Mouse (Mus musculus): ENCODE measurements around the gene Cdc34.
A peak's percentile ranks its signal among the peaks of the same experiment; 100 is the strongest.

The Cdc34 gene

DNA sequence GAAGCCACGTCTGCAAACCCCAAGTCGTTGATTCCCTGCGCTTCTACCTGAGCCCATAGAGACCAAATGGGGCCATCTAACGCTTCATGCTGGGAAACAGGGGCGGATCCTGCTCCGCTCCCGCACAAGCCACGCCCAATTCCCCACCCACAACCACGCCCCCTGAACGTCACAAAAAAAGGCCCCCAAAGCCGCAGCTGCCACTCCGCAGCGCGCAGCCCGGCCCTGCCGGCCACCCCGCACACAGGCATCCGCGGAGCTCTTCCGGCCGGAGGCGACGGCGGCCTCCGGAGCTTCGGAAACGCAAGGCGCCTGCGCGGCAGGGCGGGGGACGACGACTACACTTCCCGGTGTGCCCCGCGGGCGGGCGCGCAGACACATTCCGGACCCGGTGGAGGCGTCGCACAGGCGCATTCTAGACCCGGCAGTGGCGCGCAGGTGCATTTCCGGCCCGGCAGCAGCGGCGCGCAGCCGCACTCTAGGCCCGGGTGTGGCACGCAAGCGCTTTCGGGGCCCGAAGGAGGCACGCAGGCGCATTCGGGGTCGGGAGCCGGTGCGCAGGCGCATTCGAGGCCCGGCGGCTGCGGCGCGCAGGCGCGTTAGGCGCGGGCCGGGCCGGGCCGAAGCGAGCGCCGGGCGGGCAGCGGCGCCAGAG lies at the start of gene Cdc34:
TSS of gene Cdc34 (plus strand) at position 605 of the 655 bp plus-strand sequence.
- DNase-seq, result peak; percentile 100

DNA sequence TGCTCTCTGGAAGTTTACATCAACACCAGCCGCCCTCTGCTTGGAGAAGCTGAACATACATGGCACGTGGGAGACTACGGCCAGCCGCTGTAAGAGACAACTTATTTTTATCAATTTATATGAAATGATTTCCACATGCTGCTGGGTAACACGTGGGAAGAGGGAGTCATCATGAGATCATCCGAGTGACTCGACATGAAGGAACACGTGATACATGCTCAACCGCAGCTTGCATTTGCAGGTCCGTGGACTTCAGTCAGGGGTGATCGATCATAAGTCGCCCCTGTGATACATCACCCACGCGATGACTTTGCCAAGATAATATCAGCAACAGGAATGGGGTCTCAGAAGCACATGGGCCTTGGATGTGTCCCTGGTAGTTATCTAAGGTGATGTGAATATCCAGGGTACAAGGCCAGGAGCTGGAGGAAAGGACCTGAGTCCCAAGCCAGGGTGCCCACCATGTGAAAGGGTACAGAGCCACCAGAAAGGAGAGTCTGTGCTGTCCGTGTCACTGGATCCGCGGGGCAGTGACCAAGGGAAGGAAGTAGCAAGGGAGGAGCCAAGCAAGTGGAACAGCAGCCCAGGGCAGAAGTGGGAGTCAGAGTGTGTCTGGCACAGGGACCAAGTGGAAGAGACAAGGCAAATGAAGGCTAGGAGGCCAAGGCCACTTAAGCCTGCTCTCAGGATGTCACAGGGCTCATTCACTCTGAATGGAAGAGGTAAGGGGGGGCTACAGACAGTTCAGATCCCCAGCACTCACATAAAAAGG lies 48.8 kb upstream of the Cdc34 start:
- no peak for DNase-seq

DNA sequence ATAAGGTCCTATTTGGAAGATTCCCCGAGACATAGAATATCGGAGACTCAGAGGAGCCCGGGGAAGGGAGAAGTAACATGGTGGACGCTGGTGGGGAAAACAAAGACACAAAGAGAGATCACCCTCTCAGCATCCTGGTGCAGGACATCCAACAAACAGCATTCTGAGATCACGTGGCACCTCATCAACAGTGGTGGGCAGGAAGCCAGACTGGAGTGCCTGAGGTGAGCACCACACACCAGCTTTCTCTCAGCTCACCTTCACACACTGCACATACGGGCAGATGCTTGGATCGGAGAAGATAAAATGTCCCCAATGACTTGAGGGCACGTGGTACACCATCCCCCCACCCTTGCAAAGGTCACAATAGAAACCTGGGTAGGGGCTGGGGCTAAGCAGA lies 45.7 kb upstream of the Cdc34 start:
- no peak for DNase-seq

DNA sequence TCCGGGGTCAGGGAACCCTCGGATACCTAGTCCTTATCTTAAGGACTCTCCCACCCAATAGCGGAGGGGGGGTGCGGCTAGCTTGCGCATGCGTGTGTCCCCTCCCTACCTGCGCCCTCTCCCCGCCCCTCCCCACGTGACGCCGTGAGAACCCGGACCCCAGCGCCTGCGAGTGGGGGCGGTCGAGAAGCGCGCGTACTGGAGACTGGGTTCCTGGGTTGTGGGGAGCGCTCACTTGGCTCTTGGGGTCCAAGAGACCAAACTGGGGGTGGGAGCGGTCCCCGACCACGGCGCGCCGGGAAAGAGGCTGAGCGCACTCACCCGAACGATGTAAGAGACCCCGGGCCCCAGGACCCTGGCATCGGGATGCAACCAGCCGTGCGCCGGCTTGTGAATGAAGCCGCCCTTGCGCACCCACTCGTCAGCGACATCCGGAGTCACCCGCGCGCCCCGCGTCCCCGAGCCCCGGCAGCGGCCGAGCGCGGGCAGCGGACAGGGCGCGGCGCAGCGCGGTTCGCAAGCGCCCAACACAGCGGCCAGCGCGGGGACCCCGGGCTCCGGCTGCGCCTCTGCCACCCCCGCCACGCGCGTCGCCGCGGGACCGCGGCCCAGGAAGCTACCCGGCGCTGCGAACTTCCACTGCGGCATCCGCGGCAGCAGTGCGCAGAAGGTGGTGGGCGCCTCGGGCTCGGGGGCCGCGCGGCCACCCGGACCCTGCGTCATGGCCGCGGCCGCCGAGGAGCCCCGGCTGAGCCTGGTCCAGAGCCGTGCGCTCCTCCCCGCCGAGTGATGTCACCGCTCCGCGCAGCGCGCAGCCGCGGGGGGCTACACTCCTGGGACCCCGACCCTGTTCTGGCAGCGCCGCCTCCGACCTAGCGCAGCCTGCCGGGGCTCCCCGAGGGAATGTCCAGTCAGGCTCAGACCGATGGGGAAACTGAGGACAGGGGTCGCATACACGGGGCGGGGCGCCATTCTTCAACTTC lies 44.6 kb upstream of the Cdc34 start, which contains the start of gene Shc2:
TSS of gene Shc2 (minus strand) at position 791 of the 983 bp plus-strand sequence.
- peak; percentile 70 for DNase-seq

DNA sequence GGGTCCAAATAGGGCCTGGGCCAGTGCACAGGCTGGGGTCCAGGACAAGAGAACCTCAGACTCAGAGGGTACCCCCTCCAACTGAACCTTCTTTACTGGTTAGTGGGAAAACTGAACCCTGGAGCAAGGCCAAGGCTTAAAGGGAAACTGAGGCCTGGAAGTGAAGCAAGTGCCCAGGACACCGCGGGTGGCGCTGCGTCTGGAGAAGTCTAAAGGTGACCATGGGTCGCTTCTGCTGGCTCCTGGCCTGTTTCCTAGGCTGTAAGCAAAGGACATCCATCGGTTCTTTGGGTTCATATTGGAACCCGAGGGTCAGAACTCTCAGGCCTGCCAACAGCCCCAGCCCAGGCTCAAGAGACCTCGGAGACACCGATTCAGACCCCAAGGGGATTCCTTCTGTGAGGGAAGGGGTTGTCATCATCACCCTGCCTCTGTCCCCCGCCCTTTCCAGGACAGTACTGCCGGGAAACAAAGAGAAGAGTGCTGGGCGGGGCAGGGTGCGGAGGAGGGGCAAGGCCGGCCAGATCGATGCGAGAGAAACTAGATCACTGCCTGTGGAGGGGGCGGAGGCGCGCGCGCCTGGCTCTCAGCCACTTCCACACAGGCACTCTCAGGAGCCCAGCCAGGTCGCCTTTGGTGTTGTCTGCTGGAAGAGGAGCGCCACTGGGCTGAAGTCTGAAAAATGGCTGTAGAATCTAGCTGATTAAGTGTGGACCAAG lies 43.4 kb upstream of the Cdc34 start:
- DNase-seq, result peak; percentile 76

DNA sequence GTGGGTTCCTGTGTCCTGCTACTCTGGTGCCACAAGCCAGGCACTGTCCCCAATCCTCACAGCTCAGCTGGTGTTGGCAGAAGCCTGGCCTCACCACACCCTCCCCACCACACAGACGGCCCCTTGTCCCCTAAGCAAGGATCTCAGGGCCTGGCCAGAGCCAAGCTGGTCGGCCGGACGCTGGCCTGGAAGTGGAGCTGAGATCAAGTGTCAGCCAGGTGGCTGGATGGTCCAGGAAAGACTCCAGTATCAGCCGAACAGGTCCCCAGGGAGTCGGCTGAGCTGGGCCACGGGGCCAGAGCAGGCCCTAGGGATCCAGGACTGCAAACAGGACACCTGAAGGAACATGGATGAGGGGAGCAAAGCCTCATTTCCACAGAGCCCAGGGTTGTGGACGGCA lies 36.3 kb upstream of the Cdc34 start, which contains the start of gene Odf3l2:
TSS of gene Odf3l2 (minus strand) at position 28 of the 400 bp plus-strand sequence.
- DNase-seq, result no peak

DNA sequence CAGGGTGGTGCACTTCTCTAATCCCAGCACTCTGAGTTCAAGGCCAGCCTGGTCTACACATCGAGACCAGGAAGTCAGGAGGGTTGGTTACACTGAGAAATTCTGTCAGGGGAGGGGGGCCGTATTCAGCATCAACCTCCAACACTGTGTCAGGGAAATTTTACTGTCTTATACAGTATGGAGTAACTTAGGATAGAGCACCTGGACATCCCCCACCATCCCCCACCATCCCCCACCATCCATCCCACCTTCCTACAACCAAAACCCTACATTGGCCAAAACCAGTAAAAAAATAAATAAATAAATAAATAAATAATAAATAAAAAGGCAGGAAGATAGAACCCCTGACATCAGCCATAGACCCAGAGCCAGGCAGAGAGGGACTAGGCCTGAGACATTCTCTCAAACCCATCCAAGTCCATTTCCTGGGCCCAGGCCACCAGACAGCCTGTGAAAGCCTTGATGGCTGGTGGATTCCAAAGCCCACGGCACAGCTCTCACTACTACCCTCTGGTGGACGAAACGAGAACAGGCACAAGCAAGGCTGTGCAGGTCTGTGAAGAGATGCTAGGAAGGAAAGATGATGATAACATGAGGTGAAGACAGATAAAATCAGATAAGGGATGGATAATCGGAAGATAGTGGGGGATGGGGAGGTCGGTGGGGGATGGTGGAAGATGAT lies 32.8 kb upstream of the Cdc34 start:
- DNase-seq, result peak; percentile 82

DNA sequence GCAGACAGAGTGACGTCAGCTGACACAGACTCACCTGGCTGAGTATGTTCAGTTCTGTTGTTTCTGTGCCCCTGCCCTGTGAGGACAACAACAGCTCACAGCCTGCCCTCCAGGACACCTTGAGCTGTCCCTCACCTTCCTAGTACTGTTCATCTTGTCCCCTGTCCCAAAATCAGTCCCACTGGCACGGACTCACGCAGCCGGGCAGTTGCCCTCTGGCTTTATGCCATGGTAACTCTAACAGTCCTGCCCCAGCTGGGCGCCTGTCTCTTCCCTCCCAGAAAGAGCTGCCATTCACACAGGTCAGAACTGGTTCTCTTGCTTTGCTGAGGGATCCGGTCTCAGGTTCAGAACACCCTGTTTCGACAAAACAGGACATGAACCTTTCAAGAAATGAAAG lies 29.2 kb upstream of the Cdc34 start:
- DNase-seq, result no peak

DNA sequence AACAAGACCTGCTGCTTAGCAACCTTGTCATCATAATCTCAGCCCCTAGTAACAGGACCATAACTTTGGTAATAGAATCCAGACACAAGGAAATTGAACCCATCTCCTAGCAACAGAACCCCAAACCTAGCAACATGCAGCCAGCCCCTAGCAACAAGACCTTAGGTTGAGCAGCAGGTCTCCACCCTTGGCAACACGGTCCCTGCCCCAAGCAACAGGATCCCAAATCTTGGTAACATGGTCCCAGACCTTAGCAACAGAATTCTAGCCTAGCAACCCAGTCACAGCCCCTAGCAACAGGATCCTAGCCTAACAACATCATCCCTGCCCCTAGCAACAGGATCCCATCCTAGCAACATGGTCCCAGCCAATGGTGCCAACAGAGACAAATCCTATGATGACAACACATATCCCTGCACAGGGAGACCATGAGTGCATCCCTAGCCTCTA lies 27.0 kb upstream of the Cdc34 start:
- DNase-seq, result peak; percentile 46

DNA sequence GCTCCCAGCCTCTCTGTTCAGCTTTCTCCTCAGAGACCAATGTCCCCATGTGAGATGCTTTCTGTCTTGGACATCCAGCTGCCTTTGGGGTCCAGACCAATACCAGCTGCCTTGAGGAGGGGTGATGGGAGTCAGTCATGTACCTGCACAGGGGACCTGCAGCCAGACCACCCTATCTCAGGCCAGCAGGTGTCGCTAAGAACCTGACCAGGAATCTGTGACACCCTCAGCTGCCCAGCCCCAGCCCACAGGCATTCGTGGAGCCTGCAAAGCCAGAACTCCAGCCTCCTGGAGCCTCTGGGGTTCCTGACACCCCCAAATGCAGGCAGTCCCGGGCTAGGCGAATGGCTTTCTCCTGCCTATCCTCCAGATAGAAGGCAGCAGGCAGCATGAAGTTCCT lies 23.2 kb upstream of the Cdc34 start:
- no peak for DNase-seq

DNA sequence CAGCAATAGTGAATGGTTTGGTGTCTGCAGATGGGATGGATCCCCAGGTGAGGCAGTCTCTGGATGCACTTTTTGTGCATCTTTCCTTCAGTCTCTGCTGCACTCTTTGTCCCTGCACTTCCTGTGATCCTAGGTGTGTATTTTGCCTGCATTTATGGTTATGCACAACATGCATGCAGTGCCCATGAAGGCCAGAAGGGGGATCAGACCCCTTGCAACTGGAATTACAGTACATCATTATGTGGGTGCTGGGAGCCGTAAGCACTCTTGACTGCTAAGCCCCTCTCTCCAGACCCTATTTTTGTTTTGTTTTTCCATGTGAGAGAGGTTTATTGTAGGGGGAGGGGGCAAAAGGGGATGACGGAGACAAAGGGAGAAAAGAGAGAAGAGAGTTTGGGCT lies 21.7 kb upstream of the Cdc34 start:
- DNase-seq, result peak; percentile 38

DNA sequence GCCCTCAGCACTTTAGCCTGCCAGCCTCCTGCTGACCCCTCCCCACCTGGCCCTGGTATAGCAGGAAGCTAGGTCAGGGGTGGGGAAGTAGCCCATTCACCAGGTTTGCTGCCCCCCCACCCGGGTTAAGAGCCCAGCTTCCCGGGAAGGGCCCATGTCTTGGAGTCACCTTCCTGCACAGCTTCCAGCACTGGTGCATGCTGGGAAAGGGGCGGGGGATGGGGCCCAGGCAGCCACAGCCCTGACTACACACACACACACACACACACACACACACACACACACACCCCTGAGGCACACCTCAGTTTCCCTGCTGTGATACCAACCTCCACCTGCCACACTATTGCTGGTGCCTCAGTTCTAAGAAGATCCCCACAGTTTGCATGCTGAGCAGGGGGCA lies 20.1 kb upstream of the Cdc34 start:
- no peak for DNase-seq

DNA sequence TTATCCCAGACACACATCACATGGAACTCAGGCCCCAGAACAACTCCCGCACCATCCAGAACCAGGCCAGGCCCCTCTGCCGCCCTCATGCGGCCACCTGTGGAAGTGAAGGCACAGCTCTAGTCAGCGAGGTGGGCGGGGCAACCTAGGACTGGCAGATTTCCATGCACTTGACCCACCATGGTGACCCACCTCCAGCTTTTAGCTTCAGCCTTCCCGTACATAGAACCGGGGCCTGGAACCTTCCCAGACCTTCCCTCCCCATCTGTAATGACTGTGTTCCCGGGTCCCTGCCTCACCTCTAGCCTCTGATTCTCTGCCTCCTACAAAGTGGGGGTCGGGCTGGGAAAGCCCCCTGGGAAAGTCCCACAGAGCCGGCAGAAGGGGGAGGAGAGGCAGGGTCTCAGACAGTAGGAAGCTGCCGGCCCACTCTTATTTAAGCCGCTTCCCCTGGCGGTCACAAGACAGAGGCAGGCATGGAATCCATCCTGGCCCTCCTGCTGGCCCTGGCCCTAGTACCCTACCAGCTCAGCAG lies 17.8 kb upstream of the Cdc34 start, which contains the start of gene Madcam1:
TSS of gene Madcam1 (plus strand) at position 429 of the 535 bp plus-strand sequence.
- peak; percentile 80 for DNase-seq

DNA sequence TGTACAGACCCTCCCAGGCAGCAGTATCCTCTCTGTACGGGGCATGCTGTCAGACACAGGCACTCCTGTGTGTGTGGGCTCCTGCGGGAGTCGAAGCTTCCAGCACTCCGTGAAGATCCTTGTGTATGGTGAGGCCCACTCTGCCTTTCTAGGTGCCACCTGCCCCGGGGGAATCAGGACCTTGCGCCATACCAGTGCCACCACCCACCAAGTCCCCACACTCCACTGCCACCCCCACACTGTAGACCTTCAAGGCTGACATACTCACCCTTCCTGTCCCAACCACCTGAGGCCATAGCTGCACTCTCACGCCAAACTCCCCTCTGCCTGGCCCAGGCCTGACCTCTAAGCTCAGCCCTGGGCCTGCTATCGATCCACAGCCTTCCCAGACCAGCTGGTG lies 16.9 kb upstream of the Cdc34 start:
- DNase-seq, result no peak

DNA sequence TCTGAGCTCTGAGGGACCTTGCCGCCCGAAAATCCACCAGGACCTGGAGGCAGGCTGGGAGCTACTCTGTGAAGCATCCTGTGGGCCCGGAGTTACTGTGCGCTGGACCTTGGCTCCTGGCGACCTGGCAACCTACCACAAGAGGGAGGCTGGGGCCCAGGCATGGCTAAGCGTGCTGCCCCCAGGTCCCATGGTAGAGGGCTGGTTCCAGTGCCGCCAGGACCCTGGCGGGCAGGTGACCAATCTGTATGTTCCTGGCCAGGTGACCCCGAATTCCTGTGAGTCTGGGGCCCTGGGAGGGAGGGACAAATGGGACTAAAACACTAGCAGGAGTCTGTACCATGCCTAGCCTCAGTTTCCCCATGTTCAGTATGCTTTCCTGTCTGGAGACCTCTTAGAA lies 15.5 kb upstream of the Cdc34 start:
- DNase-seq, result no peak

DNA sequence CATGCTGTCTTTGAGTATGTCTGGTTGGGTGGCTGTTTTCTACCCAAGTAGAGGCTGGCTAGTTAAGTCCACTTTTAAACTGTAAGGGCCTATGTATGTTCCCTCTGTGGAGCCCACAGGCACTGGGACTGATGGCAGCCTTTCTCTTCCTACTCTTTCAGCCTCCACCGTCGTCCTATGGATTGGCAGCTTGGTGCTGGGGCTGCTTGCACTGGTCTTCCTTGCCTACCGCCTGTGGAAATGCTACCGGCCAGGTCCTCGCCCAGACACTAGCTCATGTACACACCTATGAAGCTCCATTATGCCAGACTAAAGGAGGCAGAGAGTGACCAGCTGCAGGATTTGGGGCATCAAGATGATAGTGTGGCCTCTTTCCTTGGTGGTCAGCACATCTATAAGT lies 13.9 kb upstream of the Cdc34 start:
- no peak for DNase-seq

DNA sequence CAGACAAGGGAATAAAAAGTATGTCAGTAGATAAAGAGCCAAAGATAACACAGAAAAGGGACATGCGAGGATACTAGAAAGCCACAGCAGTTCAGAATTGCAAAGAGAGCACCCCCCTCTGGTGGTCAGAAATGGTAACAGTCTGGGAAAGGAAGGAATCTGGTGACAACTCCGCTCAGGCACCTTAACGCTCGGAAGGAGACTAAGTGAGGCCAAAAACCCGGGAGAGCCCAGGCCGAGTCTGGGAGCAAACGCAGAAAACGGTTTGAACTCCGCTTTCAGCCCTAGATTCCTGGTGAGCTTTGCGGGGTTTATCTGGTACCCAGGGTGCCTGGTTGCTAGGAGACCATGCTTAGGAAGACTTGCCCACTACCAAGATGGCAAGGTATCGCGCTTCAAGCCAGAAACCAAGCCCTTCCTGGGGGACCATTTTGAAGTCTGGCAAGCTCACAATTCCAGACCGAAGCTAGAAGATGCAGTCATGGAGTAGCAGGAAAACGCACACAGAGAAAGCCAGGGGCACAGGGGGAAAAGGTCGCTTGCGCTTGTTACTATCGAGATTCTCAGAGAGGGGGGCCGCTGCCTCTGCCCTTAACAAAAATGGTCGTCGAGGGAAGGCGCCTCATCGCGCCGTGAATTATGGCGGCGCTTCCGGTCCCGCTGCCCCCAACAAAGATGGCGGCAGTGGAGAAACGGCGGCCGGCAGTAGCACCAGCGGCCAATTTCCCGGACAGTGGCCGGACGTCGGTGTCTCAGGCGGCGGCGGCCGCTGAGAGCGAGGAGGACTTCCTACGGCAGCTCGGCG lies 13.0 kb upstream of the Cdc34 start, which contains the start of gene Tpgs1:
TSS of gene Tpgs1 (plus strand) at position 599 of the 805 bp plus-strand sequence.
- DNase-seq, result peak; percentile 97

DNA sequence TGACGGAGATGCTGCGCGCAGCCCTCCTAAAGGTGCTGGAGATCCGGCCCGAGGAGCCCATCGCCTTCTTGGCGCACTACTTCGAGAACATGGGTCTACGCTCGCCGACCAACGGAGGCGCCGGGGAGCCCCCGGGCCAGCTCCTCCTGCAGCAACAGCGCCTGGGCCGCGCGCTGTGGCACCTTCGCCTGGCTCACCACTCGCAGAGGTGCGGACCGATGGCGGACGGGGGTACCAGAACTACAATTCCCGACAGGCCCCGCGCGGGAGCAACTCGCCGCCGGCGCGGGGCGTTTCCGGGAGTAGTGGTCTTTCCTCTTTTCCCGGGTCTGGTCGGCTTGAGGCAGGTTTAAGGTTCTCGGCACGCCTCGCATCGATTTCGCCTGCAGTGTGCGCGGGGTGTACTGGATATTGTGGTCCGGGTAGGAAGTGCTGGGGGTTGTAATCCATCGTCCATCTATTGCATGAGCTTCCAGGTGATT lies 12.4 kb upstream of the Cdc34 start:
- peak; percentile 84 for DNase-seq

DNA sequence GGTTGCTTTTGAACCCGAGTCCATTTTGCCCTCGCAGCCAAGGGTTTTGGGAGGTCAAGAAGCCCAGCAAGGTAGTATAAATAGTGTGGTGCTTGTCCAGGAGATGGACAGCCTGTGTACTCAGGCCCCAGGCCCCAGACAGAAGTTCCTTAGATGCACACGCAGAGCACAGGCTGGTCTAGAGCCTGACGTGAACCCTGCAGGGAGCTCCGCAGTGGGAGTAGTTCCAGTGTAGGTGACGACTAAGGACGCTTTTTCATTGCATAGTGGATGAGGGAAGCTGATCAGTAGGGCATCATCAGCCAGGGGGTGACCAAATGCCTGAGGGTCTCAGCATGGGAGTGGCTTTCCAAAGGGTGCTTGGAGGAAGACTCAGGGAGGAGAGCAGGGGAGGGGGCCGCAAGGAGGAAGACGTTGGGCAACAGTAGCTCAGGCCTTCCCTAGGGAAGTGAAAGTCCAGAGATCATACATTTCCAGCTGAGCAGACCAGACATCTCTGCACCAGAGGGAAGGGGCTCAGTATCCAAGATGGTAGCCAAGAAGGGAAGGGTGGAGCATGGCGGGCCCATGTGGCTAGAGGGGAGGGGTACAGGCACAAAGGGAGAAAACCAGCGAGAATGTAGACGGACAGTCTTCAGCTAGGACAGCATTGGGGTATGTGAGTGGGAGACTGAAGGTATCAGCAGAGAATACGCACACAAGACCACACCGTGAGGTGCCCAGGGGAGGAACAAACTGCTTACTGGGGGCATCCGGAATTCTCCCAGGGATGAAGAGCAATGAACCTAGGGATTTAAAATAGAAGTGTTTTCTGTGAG lies 11.7 kb upstream of the Cdc34 start:
- no peak for DNase-seq

Data from retina, postnatal 1 day (tissue).